Mouse (Mus musculus): ENCODE data around the gene Wscd2. TPM values are rescaled to one million over a fixed set of nuclear protein-coding genes. Genes with fewer than 3 reads are reported as not detected.

The Wscd2 gene
- total and polyA plus RNA-seq, 3 experiments: 0.38 to 0.51 (median 0.39) TPM

DNA sequence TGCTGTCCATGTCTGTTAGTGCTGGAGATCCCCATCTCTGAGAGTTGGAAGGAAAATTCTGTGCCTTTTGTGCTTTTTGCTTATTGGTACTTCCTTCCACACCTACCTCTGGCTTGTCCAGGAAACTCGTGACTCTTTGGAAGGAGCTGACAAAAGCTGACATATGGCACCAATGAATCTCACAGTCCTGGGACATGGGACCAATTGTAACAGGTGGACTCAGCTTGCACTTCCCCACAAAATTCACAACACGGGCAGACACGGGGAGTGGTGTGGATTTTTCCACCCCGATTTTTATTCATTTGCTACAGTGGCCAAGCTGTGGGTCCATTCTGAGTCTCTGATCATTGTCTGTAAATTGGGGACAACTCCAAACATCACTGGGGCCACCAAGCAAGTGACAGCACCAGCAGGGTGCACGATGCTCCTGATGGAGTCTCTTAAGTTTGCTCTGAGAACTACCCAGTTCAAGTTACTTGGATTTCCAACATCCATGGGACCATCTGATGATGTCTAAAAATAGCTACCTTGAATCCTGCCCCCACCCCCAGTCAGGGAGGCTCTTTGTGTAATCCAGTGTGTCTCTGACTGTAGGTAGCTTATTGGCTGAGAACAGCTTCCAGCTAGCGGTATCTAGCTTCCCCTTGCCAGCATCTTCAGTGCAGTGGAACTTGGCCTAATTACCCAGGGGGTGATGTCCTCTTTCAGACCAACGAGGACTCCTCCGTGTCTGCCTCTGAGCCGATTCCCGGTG, 75.1 kb downstream of the Wscd2 start:
- no peaks in the 10 kb centered on the region for H3K36me3 ChIP-seq (replicated peaks in 1 of 2; ENCODE audit: control insufficient read depth in 1 of 2, insufficient read depth in 1 of 2, low read length in 1 of 2)
- DNase-seq (ENCODE audit: extremely low read depth): no peak
- H3K4me1 ChIP-seq (ENCODE audit: control insufficient read depth in 1 of 2, insufficient read depth in 2 of 2): no peaks in the 10 kb centered on the region
- H3K27me3 ChIP-seq (replicated peaks): peaks cover 83% of the 10 kb centered on the region
- dilution Hi-C loops (cut with MboI; ENCODE audit: extremely low pct_ligation_motif_present, extremely low pct_unique_long_range_greater_than_20kb, low sequenced_read_pairs) (no loop called here), in situ Hi-C loops (cut with MboI; ENCODE audit: low pct_ligation_motif_present, low pct_unique_long_range_greater_than_20kb, low sequenced_read_pairs) (no loop called here)
- H3K79me2 ChIP-seq (replicated peaks; ENCODE audit: control insufficient read depth, extremely low read depth, insufficient read depth, poor library complexity, severe bottlenecking): no peaks in the 10 kb centered on the region
- H3K27ac ChIP-seq (ENCODE audit: insufficient read depth, low read depth): no peak overlapping the region
- no peak overlapping the region for H3K4me2 ChIP-seq (ENCODE audit: insufficient read depth, low read depth, poor library complexity, severe bottlenecking)
- no peaks in the 10 kb centered on the region for H3K9me3 ChIP-seq (replicated peaks; ENCODE audit: low read length)
- TF ChIP-seq MAZ (IDR thresholded peaks at IDR 0.05; ENCODE audit: low read depth, low read length) (no peak), JUND (conservative IDR thresholded peaks at IDR 0.05; ENCODE audit: low read depth, low read length) (no peak), BHLHE40 (IDR thresholded peaks at IDR 0.05; ENCODE audit: low read depth, low read length) (no peak), CHD2 (IDR thresholded peaks at IDR 0.05; ENCODE audit: low read length) (no peak), USF2 (conservative IDR thresholded peaks at IDR 0.05; ENCODE audit: low read depth, low read length) (no peak), E2F4 (IDR thresholded peaks at IDR 0.05; ENCODE audit: insufficient replicate concordance, low read depth, low read length) (no peak), ETS1 (conservative IDR thresholded peaks at IDR 0.05; ENCODE audit: low read depth, low read length) (no peak), UBTF (IDR thresholded peaks at IDR 0.05; ENCODE audit: low read depth, low read length) (no peak), NELFE (IDR thresholded peaks at IDR 0.05; ENCODE audit: low read depth, low read length) (no peak), TCF12 (IDR thresholded peaks at IDR 0.05; ENCODE audit: low read depth, low read length) (no peak), MXI1 (IDR thresholded peaks at IDR 0.05; ENCODE audit: low read depth, low read length) (no peak), MAFK (IDR thresholded peaks at IDR 0.05; ENCODE audit: insufficient replicate concordance, low read length) (no peak), ZMIZ1 (IDR thresholded peaks at IDR 0.05; ENCODE audit: low read depth, low read length) (no peak), SMC3 (IDR thresholded peaks at IDR 0.05; ENCODE audit: low read depth, low read length) (no peak)
- no peak overlapping the region for H3K4me3 ChIP-seq (replicated peaks in 1 of 3; ENCODE audit: low read depth in 2 of 3, low read length in 2 of 3, poor library complexity in 1 of 3)
- H3K9ac ChIP-seq (ENCODE audit: insufficient read depth, low read depth): no peak overlapping the region

DNA sequence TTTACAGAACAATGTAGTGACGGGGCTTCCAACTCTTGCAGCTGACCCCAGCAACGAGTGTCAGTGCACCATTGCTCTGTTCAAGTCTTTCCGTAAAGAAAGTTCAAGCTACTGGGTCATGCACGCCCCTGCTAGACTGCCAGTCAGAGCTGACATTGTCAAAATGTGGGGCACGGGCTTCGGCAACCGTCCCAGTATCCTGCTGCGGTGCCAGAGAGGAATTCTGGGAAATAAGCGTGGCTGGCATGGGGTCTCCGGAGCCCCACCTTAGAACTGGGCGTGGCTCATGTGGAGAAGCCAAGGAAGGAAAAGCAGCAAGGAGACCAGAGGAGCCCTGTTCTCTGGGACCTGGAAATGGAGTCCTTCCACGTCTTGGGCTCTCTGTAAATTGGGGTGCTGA, 75.7 kb downstream of the Wscd2 start:
- H3K4me2 ChIP-seq (ENCODE audit: insufficient read depth, low read depth, poor library complexity, severe bottlenecking): no peak overlapping the region
- no peaks in the 10 kb centered on the region for H3K79me2 ChIP-seq (replicated peaks; ENCODE audit: control insufficient read depth, extremely low read depth, insufficient read depth, poor library complexity, severe bottlenecking)
- no peak overlapping the region for H3K4me3 ChIP-seq (replicated peaks in 1 of 3; ENCODE audit: low read depth in 2 of 3, low read length in 2 of 3, poor library complexity in 1 of 3)
- no peaks in the 10 kb centered on the region for H3K4me1 ChIP-seq (ENCODE audit: control insufficient read depth in 1 of 2, insufficient read depth in 2 of 2)
- dilution Hi-C loops (cut with MboI; ENCODE audit: extremely low pct_ligation_motif_present, extremely low pct_unique_long_range_greater_than_20kb, low sequenced_read_pairs): no loop called here
- H3K9ac ChIP-seq (ENCODE audit: insufficient read depth, low read depth): no peak overlapping the region
- H3K27me3 ChIP-seq (replicated peaks): peaks cover 83% of the 10 kb centered on the region
- no peak for TF ChIP-seq USF1 (IDR thresholded peaks at IDR 0.05; ENCODE audit: low read depth, low read length)
- TF ChIP-seq MAX (IDR thresholded peaks at IDR 0.05; ENCODE audit: low read length): no peak
- TF ChIP-seq ZC3H11A (IDR thresholded peaks at IDR 0.05; ENCODE audit: low read depth, low read length): no peak
- TF ChIP-seq ELF1 (IDR thresholded peaks at IDR 0.05; ENCODE audit: low read depth, low read length): no peak
- TF ChIP-seq ZKSCAN1 (IDR thresholded peaks at IDR 0.05; ENCODE audit: borderline replicate concordance, low read depth, low read length): no peak
- no peak for TF ChIP-seq RAD21 (IDR thresholded peaks at IDR 0.05; ENCODE audit: low read depth, low read length)
- TF ChIP-seq CHD2 (IDR thresholded peaks at IDR 0.05; ENCODE audit: low read length): no peak
- no peak for TF ChIP-seq USF2 (conservative IDR thresholded peaks at IDR 0.05; ENCODE audit: low read depth, low read length)
- TF ChIP-seq JUND (conservative IDR thresholded peaks at IDR 0.05; ENCODE audit: low read depth, low read length): no peak
- no peak for TF ChIP-seq JUN (IDR thresholded peaks at IDR 0.05; ENCODE audit: insufficient read depth, low read depth, low read length)
- no peak for TF ChIP-seq MAFK (IDR thresholded peaks at IDR 0.05; ENCODE audit: insufficient replicate concordance, low read length)
- TF ChIP-seq CTCF (conservative IDR thresholded peaks at IDR 0.05 in 1 of 2, IDR thresholded peaks at IDR 0.05 in 1 of 2; ENCODE audit: low read depth in 2 of 2, low read length in 2 of 2): no peak
- H3K27ac ChIP-seq (ENCODE audit: insufficient read depth, low read depth): no peak overlapping the region
- no peaks in the 10 kb centered on the region for H3K9me3 ChIP-seq (replicated peaks; ENCODE audit: low read length)
- in situ Hi-C loops (cut with MboI; ENCODE audit: low pct_ligation_motif_present, low pct_unique_long_range_greater_than_20kb, low sequenced_read_pairs): no loop called here
- DNase-seq (ENCODE audit: extremely low read depth): no peak
- no peaks in the 10 kb centered on the region for H3K36me3 ChIP-seq (replicated peaks in 1 of 2; ENCODE audit: control insufficient read depth in 1 of 2, insufficient read depth in 1 of 2, low read length in 1 of 2)

Measured in CH12.LX (cell line).